Comparison of ENCODE assay signal across 8 mouse cellular contexts in the genomic region with DNA sequence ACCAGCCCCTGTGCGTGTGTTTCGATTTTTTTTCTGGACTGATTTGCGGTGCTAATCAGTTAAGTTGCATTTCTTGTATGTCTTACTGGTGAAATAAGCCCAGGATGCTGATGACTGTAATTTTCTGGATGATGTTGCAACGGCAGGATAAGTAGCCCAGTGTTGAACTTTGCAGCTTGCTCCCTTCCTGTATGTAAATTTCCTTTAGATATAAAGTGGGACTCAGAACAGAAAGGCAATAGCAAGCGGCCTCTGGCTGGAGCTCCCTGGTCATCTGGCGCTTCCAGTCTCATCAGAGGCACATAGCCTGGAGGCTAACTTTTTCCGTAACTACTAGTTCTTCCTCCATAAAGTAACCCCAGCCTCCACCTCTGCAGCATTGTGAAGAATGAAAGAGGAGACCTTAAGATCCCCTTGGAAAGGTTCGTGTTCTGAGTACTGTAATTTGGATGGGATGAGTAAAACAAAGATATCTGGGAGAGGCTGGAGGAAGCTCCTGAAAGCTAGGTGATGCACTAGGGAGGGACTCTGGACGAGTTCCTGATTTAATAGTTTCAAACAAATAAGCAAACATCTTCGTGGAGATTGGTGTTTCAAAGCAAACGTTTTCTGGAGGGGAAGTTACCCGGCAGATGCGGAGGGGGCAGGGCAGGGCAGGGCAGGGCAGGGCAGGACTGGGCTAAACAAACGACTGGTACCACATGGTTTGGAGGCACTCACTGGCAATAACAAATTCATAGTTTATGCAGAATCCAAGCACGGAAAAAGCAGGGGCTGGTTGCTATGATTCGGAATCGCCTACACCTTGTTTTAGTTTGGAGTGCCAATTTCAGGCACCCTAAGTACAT.
DNase-seq lines count a peak whose midpoint lies in the region; ATAC-seq and TF ChIP-seq lines count a peak whose summit lies in the region.

No protein-coding gene starts in this region.

- no peaks in the 10 kb centered on the region for H3K4me1 ChIP-seq in bone marrow, adult 2 months (ENCODE audit: control insufficient read depth, insufficient read depth, low read length)
- no peaks in the 10 kb centered on the region; the same call in none of the 2 replicates for H3K4me1 ChIP-seq in liver, embryonic 16.5 days (ENCODE audit: control insufficient read depth, low read depth, low read length)

- no peaks in the 10 kb centered on the region for H3K36me3 ChIP-seq in liver, embryonic 16.5 days (ENCODE audit: control insufficient read depth, insufficient read depth)

- no peaks in the 10 kb centered on the region for H3K9me3 ChIP-seq in liver, embryonic 16.5 days (replicated peaks; ENCODE audit: control insufficient read depth, low read length)

- peak overlapping the region; percentile 67 for H3K4me2 ChIP-seq in liver, embryonic 16.5 days (ENCODE audit: low read depth, low read length)

- DNase-seq in embryo, embryonic 10.5 days (ENCODE audit: low spot score) = peak; percentile 32
- no peak for DNase-seq in embryo, embryonic 10 days (ENCODE audit: low spot score)
- DNase-seq in heart, adult 18-20 months = peak; percentile 74
- DNase-seq in kidney, adult 11 months = peak; percentile 46
- DNase-seq in neural tube, embryonic 10.5 days (ENCODE audit: extremely low spot score, low spot score) = peak; percentile 36
- no peak for DNase-seq in retina, embryonic 14.5 days (ENCODE audit: low spot score)

- ATAC-seq in liver, embryonic 16.5 days (ENCODE audit: low read depth) = no peak

- no peak for TF ChIP-seq POLR2A in bone marrow, adult 2 months (IDR thresholded peaks at IDR 0.05; ENCODE audit: borderline replicate concordance, control insufficient read depth, low read depth, low read length)

- peaks cover 33% of the 10 kb centered on the region for H3K27me3 ChIP-seq in liver, embryonic 16.5 days (ENCODE audit: control insufficient read depth, insufficient read depth, low read depth, low read length)

- peak overlapping the region; percentile 73 for H3K27ac ChIP-seq in bone marrow, adult 2 months (ENCODE audit: control insufficient read depth, insufficient read depth, low read depth, low read length, poor library complexity)
- peak overlapping the region; percentile 24; the same call in 1 of the 2 replicates for H3K27ac ChIP-seq in liver, embryonic 16.5 days (ENCODE audit: low read length)

- TF ChIP-seq CTCF in bone marrow, adult 2 months (IDR thresholded peaks at IDR 0.05; ENCODE audit: control insufficient read depth, insufficient read depth, low read length) = no peak

- H3K4me3 ChIP-seq in bone marrow, adult 2 months (replicated peaks; ENCODE audit: control insufficient read depth, low read depth, low read length) = peak overlapping the region; percentile 72
- peak overlapping the region; percentile 69 for H3K4me3 ChIP-seq in liver, embryonic 16.5 days (ENCODE audit: low read depth, low read length)

- peak overlapping the region; percentile 41; the same call in 1 of the 2 replicates for H3K9ac ChIP-seq in liver, embryonic 16.5 days (ENCODE audit: low read depth, low read length)

- 4% methylated on average over 17 of the region's 17 CpGs for WGBS in bone marrow, adult 2 months
- 10% methylated on average over 17 of the region's 17 CpGs for WGBS in liver, embryonic 16.5 days (ENCODE audit: insufficient replicate concordance)

Comparison
In these comparisons a context has a peak if more than half of its experiments do, and no peak if none do; other contexts are left out.
1. DNase-seq: peak in embryo, embryonic 10.5 days (single experiment), heart, adult 18-20 months (2 of 2), kidney, adult 11 months (single experiment) and neural tube, embryonic 10.5 days (single experiment); none in embryo, embryonic 10 days (single experiment) and retina, embryonic 14.5 days (single experiment).